Mouse (Mus musculus): Measurements from ENCODE around the gene Gm813. TPM values are rescaled to one million over a fixed set of nuclear protein-coding genes. Genes with fewer than 3 reads are reported as not detected.
"Not testable (repeated sequence)": the region's sequence is repeated elsewhere in the genome, so short reads cannot be mapped to it uniquely, and the experiment has no call there.

Gm813 gene
- not detected in 2 replicates for total RNA-seq (2012; rRNA removed)

DNA sequence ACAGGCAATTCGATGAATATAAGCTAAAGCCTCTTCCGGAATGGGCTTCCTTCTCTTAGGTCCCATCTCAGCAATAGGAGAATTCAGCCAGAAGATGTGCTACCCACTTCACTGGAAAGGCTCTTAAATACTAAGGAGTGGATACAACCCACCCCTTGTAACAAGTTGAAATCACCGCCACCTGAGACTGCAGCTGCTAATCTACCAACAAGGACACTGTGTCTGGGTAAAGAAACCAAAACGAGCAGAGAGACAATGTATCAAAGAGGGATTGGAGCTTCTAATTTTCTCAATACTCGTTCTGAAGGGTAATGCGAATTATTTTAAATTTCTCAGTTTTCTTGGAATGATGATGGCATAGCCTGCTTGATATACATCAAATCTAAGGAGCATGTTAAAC is at the start of gene Gm813:
Gene Gm813, minus strand, starts transcription at position 101 of the 400 bp plus-strand sequence.
- Histone ChIP-seq H3K9me3 (ENCODE audit: control insufficient read depth, insufficient read depth, low read depth, low read length) (no peaks in the 10 kb centered on the region), H3K4me3 (ENCODE audit: insufficient read depth in 1 of 2, low read depth in 1 of 2, low read length in 2 of 2, poor library complexity in 1 of 2, severe bottlenecking in 1 of 2) (no peak within 1 kb of the TSS), H3K27ac (ENCODE audit: insufficient read depth, low read depth, low read length, poor library complexity, severe bottlenecking) (no peak within 1 kb of the TSS), H3K36me3 (ENCODE audit: control insufficient read depth, insufficient read depth, low read length, poor library complexity, severe bottlenecking) (no peaks in the 10 kb centered on the region), H3K4me1 (ENCODE audit: control insufficient read depth in 2 of 2, insufficient read depth in 2 of 2, low read length in 2 of 2, poor library complexity in 1 of 2) (peaks cover 3 to 6% of the 10 kb centered on the region in 2 experiments; a peak in 3 of 4 replicates), H3K9ac (ENCODE audit: insufficient read depth, low read depth, low read length, poor library complexity, severe bottlenecking) (no peak within 1 kb of the TSS)
- DNase-seq (ENCODE audit: low read depth, low spot score): no peak
- in situ Hi-C loops (cut with MboI; ENCODE audit: low sequenced_read_pairs in 2 of 2, unreplicated experiment in 2 of 2): no loop called here
- TF ChIP-seq HCFC1 (IDR thresholded peaks at IDR 0.05; ENCODE audit: borderline replicate concordance, insufficient read depth, low read length) (no peak), ZNF384 (IDR thresholded peaks at IDR 0.05; ENCODE audit: low read depth, low read length) (no peak), CHD2 (IDR thresholded peaks at IDR 0.05; ENCODE audit: low read depth, low read length) (no peak), MAFK (IDR thresholded peaks at IDR 0.05; ENCODE audit: insufficient read depth, low read depth, low read length) (no peak), ZC3H11A (IDR thresholded peaks at IDR 0.05; ENCODE audit: borderline replicate concordance, low read depth, low read length) (no peak)

DNA sequence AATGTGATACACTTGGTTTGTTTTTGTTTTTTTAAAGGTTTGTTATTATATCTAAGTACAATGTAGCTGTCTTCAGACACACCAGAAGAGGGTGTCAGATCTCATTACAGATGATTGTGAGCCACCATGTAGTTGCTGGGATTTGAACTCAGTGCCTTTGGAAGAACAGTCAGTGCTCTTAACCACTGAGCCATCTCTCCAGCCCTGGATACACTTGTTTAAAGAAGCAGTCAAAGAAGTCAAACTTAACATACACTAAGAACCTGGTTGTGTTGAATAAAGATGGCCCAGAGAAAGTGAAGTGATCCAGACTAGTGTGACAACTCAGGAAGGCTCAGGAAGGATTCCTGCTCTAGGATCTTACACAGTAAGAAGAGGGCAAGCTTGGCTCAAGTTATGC is 48.4 kb upstream of the Gm813 start:
- H3K9ac ChIP-seq (ENCODE audit: insufficient read depth, low read depth, low read length, poor library complexity, severe bottlenecking); H3K9me3 ChIP-seq (ENCODE audit: control insufficient read depth, insufficient read depth, low read depth, low read length); H3K4me3 ChIP-seq (ENCODE audit: insufficient read depth in 1 of 2, low read depth in 1 of 2, low read length in 2 of 2, poor library complexity in 1 of 2, severe bottlenecking in 1 of 2); H3K4me1 ChIP-seq (ENCODE audit: control insufficient read depth in 2 of 2, insufficient read depth in 2 of 2, low read length in 2 of 2, poor library complexity in 1 of 2); in situ Hi-C loops (cut with MboI; ENCODE audit: low sequenced_read_pairs in 2 of 2, unreplicated experiment in 2 of 2); H3K36me3 ChIP-seq (ENCODE audit: control insufficient read depth, insufficient read depth, low read length, poor library complexity, severe bottlenecking); DNase-seq (ENCODE audit: low read depth, low spot score); H3K27ac ChIP-seq (ENCODE audit: insufficient read depth, low read depth, low read length, poor library complexity, severe bottlenecking): not testable (repeated sequence)

DNA sequence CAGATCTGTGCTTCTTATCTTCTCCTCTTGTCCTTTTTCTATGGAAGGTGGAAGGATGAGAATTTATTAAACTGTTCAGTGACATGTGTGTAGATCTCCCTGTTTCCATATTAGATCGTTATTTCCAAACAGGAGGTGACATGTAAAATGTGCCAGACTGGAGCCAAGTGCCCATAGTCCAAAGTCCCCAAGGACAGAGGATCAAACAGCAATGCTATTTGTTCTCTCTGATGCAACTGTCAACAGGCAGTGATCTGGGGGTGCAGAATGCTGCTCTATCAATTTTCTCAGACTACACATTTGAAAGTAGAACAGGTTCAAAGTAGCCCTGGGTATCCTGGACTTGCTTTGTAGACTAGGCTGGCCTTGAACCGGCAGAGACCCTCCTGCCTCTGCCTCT is 47.0 kb upstream of the Gm813 start:
- H3K9ac ChIP-seq (ENCODE audit: insufficient read depth, low read depth, low read length, poor library complexity, severe bottlenecking): no peak overlapping the region
- H3K9me3 ChIP-seq (ENCODE audit: control insufficient read depth, insufficient read depth, low read depth, low read length): no peaks in the 10 kb centered on the region
- no peak overlapping the region for H3K27ac ChIP-seq (ENCODE audit: insufficient read depth, low read depth, low read length, poor library complexity, severe bottlenecking)
- in situ Hi-C loops (cut with MboI; ENCODE audit: low sequenced_read_pairs in 2 of 2, unreplicated experiment in 2 of 2): no loop called here
- H3K36me3 ChIP-seq (ENCODE audit: control insufficient read depth, insufficient read depth, low read length, poor library complexity, severe bottlenecking): no peaks in the 10 kb centered on the region
- H3K4me3 ChIP-seq (ENCODE audit: insufficient read depth in 1 of 2, low read depth in 1 of 2, low read length in 2 of 2, poor library complexity in 1 of 2, severe bottlenecking in 1 of 2): no peak overlapping the region
- no peak for TF ChIP-seq CHD2 (IDR thresholded peaks at IDR 0.05; ENCODE audit: low read depth, low read length)
- DNase-seq (ENCODE audit: low read depth, low spot score): no peak
- no peaks in the 10 kb centered on the region for H3K4me1 ChIP-seq (ENCODE audit: control insufficient read depth in 2 of 2, insufficient read depth in 2 of 2, low read length in 2 of 2, poor library complexity in 1 of 2)

DNA sequence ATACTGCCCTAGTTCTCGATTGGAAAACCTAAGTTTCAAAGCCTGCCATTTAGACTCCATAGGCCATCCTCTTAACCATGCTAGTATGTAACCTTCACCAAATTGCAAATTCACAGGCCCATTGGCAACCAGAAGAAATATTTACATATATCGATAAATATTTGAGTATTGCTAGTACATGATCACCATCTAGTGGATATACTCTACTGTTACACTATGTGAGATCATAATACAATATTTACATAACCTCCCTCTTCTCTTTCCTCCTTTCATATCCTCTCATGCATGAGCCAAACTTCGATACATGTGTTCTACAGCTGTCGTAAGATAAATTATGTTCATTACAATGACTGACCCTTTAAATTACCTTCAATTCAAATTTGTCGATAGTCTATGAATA is 46.2 kb upstream of the Gm813 start:
- DNase-seq (ENCODE audit: low read depth, low spot score): no peak
- H3K36me3 ChIP-seq (ENCODE audit: control insufficient read depth, insufficient read depth, low read length, poor library complexity, severe bottlenecking): no peaks in the 10 kb centered on the region
- no peaks in the 10 kb centered on the region for H3K4me1 ChIP-seq (ENCODE audit: control insufficient read depth in 2 of 2, insufficient read depth in 2 of 2, low read length in 2 of 2, poor library complexity in 1 of 2)
- no peak overlapping the region for H3K27ac ChIP-seq (ENCODE audit: insufficient read depth, low read depth, low read length, poor library complexity, severe bottlenecking)
- H3K4me3 ChIP-seq (ENCODE audit: insufficient read depth in 1 of 2, low read depth in 1 of 2, low read length in 2 of 2, poor library complexity in 1 of 2, severe bottlenecking in 1 of 2): no peak overlapping the region
- in situ Hi-C loops (cut with MboI; ENCODE audit: low sequenced_read_pairs in 2 of 2, unreplicated experiment in 2 of 2): no loop called here
- no peak overlapping the region for H3K9ac ChIP-seq (ENCODE audit: insufficient read depth, low read depth, low read length, poor library complexity, severe bottlenecking)
- no peaks in the 10 kb centered on the region for H3K9me3 ChIP-seq (ENCODE audit: control insufficient read depth, insufficient read depth, low read depth, low read length)
- no peak for TF ChIP-seq CHD2 (IDR thresholded peaks at IDR 0.05; ENCODE audit: low read depth, low read length)
- no peak for TF ChIP-seq MAFK (IDR thresholded peaks at IDR 0.05; ENCODE audit: insufficient read depth, low read depth, low read length)
- no peak for TF ChIP-seq HCFC1 (IDR thresholded peaks at IDR 0.05; ENCODE audit: borderline replicate concordance, insufficient read depth, low read length)
- TF ChIP-seq ZNF384 (IDR thresholded peaks at IDR 0.05; ENCODE audit: low read depth, low read length): no peak
- no peak for TF ChIP-seq ZC3H11A (IDR thresholded peaks at IDR 0.05; ENCODE audit: borderline replicate concordance, low read depth, low read length)

DNA sequence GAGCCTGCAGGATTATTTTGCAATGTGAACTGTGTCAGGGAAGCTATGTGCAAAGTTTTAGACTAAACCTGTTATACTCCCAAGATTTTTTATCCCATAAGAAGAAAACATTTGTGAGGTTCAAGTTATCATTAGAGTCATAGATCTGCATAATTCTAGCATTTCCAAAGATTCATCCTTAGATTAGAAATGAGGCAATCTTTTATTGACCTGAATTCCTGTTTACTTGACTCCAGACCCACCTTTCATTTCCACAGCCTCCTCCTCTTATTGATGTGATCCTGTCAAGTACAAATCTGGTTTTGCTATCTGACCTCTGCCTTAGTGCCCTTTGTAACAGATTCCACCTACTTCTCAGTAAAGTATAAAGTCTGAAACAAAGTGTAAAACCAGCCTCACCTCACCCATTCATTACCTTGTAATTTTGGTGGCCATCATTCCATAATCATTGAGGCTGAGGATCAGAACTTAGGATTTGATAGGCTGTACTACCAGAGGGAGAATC is 45.6 kb upstream of the Gm813 start:
- H3K4me3 ChIP-seq (ENCODE audit: insufficient read depth in 1 of 2, low read depth in 1 of 2, low read length in 2 of 2, poor library complexity in 1 of 2, severe bottlenecking in 1 of 2): no peak overlapping the region
- in situ Hi-C loops (cut with MboI; ENCODE audit: low sequenced_read_pairs in 2 of 2, unreplicated experiment in 2 of 2): no loop called here
- H3K9me3 ChIP-seq (ENCODE audit: control insufficient read depth, insufficient read depth, low read depth, low read length): no peaks in the 10 kb centered on the region
- H3K4me1 ChIP-seq (ENCODE audit: control insufficient read depth in 2 of 2, insufficient read depth in 2 of 2, low read length in 2 of 2, poor library complexity in 1 of 2): no peaks in the 10 kb centered on the region
- H3K27ac ChIP-seq (ENCODE audit: insufficient read depth, low read depth, low read length, poor library complexity, severe bottlenecking): no peak overlapping the region
- H3K9ac ChIP-seq (ENCODE audit: insufficient read depth, low read depth, low read length, poor library complexity, severe bottlenecking): no peak overlapping the region
- no peak for DNase-seq (ENCODE audit: low read depth, low spot score)
- H3K36me3 ChIP-seq (ENCODE audit: control insufficient read depth, insufficient read depth, low read length, poor library complexity, severe bottlenecking): no peaks in the 10 kb centered on the region
- TF ChIP-seq CHD2 (IDR thresholded peaks at IDR 0.05; ENCODE audit: low read depth, low read length) (no peak), ZC3H11A (IDR thresholded peaks at IDR 0.05; ENCODE audit: borderline replicate concordance, low read depth, low read length) (no peak), HCFC1 (IDR thresholded peaks at IDR 0.05; ENCODE audit: borderline replicate concordance, insufficient read depth, low read length) (no peak), ZNF384 (IDR thresholded peaks at IDR 0.05; ENCODE audit: low read depth, low read length) (no peak), MAFK (IDR thresholded peaks at IDR 0.05; ENCODE audit: insufficient read depth, low read depth, low read length) (no peak)
